Mouse (Mus musculus) heart, embryonic 16.5 days (tissue): Measurements from ENCODE around the gene Nfic. TPM values are rescaled to one million over a fixed set of nuclear protein-coding genes. Genes with fewer than 3 reads are reported as not detected.

ENCODE experiments used
- ATAC-seq: fragments of 200-750 bp; cut with Nextera tagmentation; replicated peaks from 2 replicates; pipeline ENCODE4 v1.8.0; 2017; ENCODE audit warnings: moderate number of reproducible peaks; ENCODE audit not compliant: insufficient read depth, low FRiP score; ENCODE audit errors: extremely low read depth
- H3K27ac ChIP-seq: fragments of 300-500 bp; sonication (generic); 2 replicates; pipeline ENCODE4 v1.5.1; 2014; ENCODE audit warnings: mild to moderate bottlenecking, low read length, control low read depth, moderate library complexity
- H3K27me3 ChIP-seq: fragments of 300-500 bp; sonication (generic); 2 replicates; pipeline ENCODE4 v1.6.1; 2014; ENCODE audit warnings: low read length, mixed read lengths; ENCODE audit not compliant: control insufficient read depth, insufficient read depth
- H3K36me3 ChIP-seq: fragments of 300-500 bp; sonication (generic); 2 replicates; pipeline ENCODE4 v1.6.1; 2014; ENCODE audit not compliant: control insufficient read depth, insufficient read depth
- H3K4me1 ChIP-seq: fragments of 300-500 bp; sonication (generic); 2 replicates; pipeline ENCODE4 v1.6.1; 2014; ENCODE audit warnings: low read length, mixed read lengths; ENCODE audit not compliant: control insufficient read depth, insufficient read depth
- H3K4me2 ChIP-seq: fragments of 300-500 bp; sonication (generic); 2 replicates; pipeline ENCODE4 v1.6.1; 2014; ENCODE audit warnings: low read depth, mild to moderate bottlenecking, control low read depth, low read length
- H3K4me3 ChIP-seq: fragments of 300-500 bp; sonication (generic); 2 replicates; pipeline ENCODE4 v1.5.1; 2014; ENCODE audit warnings: mild to moderate bottlenecking, control low read depth, low read length
- H3K9ac ChIP-seq: fragments of 300-500 bp; sonication (generic); 2 replicates; pipeline ENCODE4 v1.6.1; 2014; ENCODE audit warnings: low read length, control low read depth
- H3K9me3 ChIP-seq: fragments of 300-500 bp; sonication (generic); replicated peaks from 2 replicates; pipeline ENCODE4 v1.6.1; 2016; ENCODE audit warnings: low read length; ENCODE audit not compliant: control insufficient read depth
- WGBS: fragments of 180-500 bp; shearing (Covaris S2); extraction: QIAGEN DNeasy Blood & Tissue Kit; methylation state at CpG from one replicate; pipeline ENCODE4 v1.1.7; 2014; 5-methylcytosine and 5-hydroxymethylcytosine counted together
- polyA plus RNA-seq: library from polyadenylated mRNA; unstranded; fragments of >200 nt; fragmentation: Nextera tagmentation; extraction: Ambion mirVana; gene quantifications from 2 replicates; pipeline ENCODE4 v1.2.1, GENCODE M21; 2015

Nfic gene
- polyA plus RNA-seq, 1 experiment from 2014 or later = 54.7 TPM

- 0 out of 2 replicates have a peak, but pooled peaks cover 10% of the 10 kb centered on the region for H3K4me1 ChIP-seq
- peak overlapping the region; percentile 81 for H3K27ac ChIP-seq
- no peaks in the 10 kb centered on the region for H3K27me3 ChIP-seq
- peaks cover 52% of the 10 kb centered on the region for H3K36me3 ChIP-seq
- H3K9me3 ChIP-seq = no peaks in the 10 kb centered on the region
- H3K9ac ChIP-seq = peak overlapping the region; percentile 29; the same call in 1 of the 2 replicates
- ATAC-seq = peak; percentile 33; the same call in 1 of the 2 replicates
- no peak overlapping the region for H3K4me2 ChIP-seq
- H3K4me3 ChIP-seq = no peak overlapping the region
- WGBS = 48% methylated on average over 11 of the region's 11 CpGs
Measured at GRCm38 (mm10) chr10:81488081-81488480, 32.6 kb upstream of the Nfic start.

GRCm38 (mm10) chr10:81486496-81486895 lies 31.1 kb upstream of the Nfic start:
- Histone ChIP-seq H3K9me3 (no peaks in the 10 kb centered on the region), H3K4me3 (no peak overlapping the region), H3K27me3 (peaks cover 4% of the 10 kb centered on the region), H3K27ac (no peak overlapping the region), H3K36me3 (peaks cover 41% of the 10 kb centered on the region), H3K4me2 (no peak overlapping the region), H3K4me1 (peaks cover 13% of the 10 kb centered on the region; the same call in 1 of the 2 replicates), H3K9ac (no peak overlapping the region)
- 90% methylated on average over 10 of the region's 10 CpGs for WGBS
- ATAC-seq = no peak

GRCm38 (mm10) chr10:81485479-81486018 lies 30.1 kb upstream of the Nfic start:
- no peak overlapping the region for H3K4me2 ChIP-seq
- peaks cover 13% of the 10 kb centered on the region; the same call in 1 of the 2 replicates for H3K4me1 ChIP-seq
- 0 out of 2 replicates have a peak overlapping the region, but pooled peaks have one; percentile 26 for H3K9ac ChIP-seq
- H3K36me3 ChIP-seq = peaks cover 31% of the 10 kb centered on the region
- no peak overlapping the region for H3K27ac ChIP-seq
- no peaks in the 10 kb centered on the region for H3K9me3 ChIP-seq
- WGBS = 56% methylated on average over 7 of the region's 7 CpGs
- no peak for ATAC-seq
- peaks cover 13% of the 10 kb centered on the region for H3K27me3 ChIP-seq
- no peak overlapping the region for H3K4me3 ChIP-seq

- peaks cover 28% of the 10 kb centered on the region for H3K36me3 ChIP-seq
- H3K4me2 ChIP-seq = no peak overlapping the region
- 13% methylated on average over 2 of the region's 2 CpGs for WGBS
- H3K27me3 ChIP-seq = peaks cover 18% of the 10 kb centered on the region
- no peak overlapping the region for H3K4me3 ChIP-seq
- H3K27ac ChIP-seq = no peak overlapping the region
- H3K4me1 ChIP-seq = peaks cover 13% of the 10 kb centered on the region; the same call in 1 of the 2 replicates
- no peak for ATAC-seq
- no peaks in the 10 kb centered on the region for H3K9me3 ChIP-seq
- H3K9ac ChIP-seq = no peak overlapping the region
Measured at GRCm38 (mm10) chr10:81485060-81485449, 29.6 kb upstream of the Nfic start.

- no peaks in the 10 kb centered on the region for H3K9me3 ChIP-seq
- H3K4me2 ChIP-seq = no peak overlapping the region
- H3K4me3 ChIP-seq = no peak overlapping the region
- no peak overlapping the region for H3K9ac ChIP-seq
- H3K4me1 ChIP-seq = peaks cover 13% of the 10 kb centered on the region; the same call in 1 of the 2 replicates
- ATAC-seq = no peak
- peaks cover 25% of the 10 kb centered on the region for H3K36me3 ChIP-seq
- H3K27me3 ChIP-seq = peaks cover 18% of the 10 kb centered on the region
- no peak overlapping the region for H3K27ac ChIP-seq
- 67% methylated on average over 6 of the region's 6 CpGs for WGBS
Measured at GRCm38 (mm10) chr10:81484441-81485059, 29.1 kb upstream of the Nfic start.

- Histone ChIP-seq H3K27ac (no peak overlapping the region), H3K4me2 (no peak overlapping the region), H3K36me3 (peaks cover 21% of the 10 kb centered on the region), H3K27me3 (peaks cover 18% of the 10 kb centered on the region), H3K9me3 (no peaks in the 10 kb centered on the region), H3K9ac (no peak overlapping the region), H3K4me3 (no peak overlapping the region), H3K4me1 (peaks cover 13% of the 10 kb centered on the region; the same call in 1 of the 2 replicates)
- 18% methylated on average over 9 of the region's 9 CpGs for WGBS
- no peak for ATAC-seq
Measured at GRCm38 (mm10) chr10:81483983-81484382, 28.5 kb upstream of the Nfic start.

- peaks cover 9% of the 10 kb centered on the region; the same call in 1 of the 2 replicates for H3K4me1 ChIP-seq
- peak within 1 kb of the TSS; percentile 74 for H3K4me2 ChIP-seq
- peak; percentile 43; the same call in 1 of the 2 replicates for ATAC-seq
- WGBS = under 1% methylated on average over 36 of the region's 36 CpGs
- H3K9ac ChIP-seq = peak within 1 kb of the TSS; percentile 53
- H3K4me3 ChIP-seq = peak within 1 kb of the TSS; percentile 56
- no peak within 1 kb of the TSS for H3K27ac ChIP-seq
- peaks cover 11% of the 10 kb centered on the region; the same call in 1 of the 2 replicates for H3K36me3 ChIP-seq
- H3K9me3 ChIP-seq = no peaks in the 10 kb centered on the region
- H3K27me3 ChIP-seq = peaks cover 23% of the 10 kb centered on the region
Measured at GRCm38 (mm10) chr10:81482533-81482889, 27.1 kb upstream of the Nfic start, which contains the start of gene Celf5. Gene Celf5 (minus strand): TSS chr10:81482709.

- Histone ChIP-seq H3K4me2 (peak overlapping the region; percentile 74), H3K4me1 (peaks cover 7% of the 10 kb centered on the region; the same call in 1 of the 2 replicates), H3K9me3 (no peaks in the 10 kb centered on the region), H3K27me3 (peaks cover 28% of the 10 kb centered on the region), H3K9ac (peak overlapping the region; percentile 53), H3K4me3 (peak overlapping the region; percentile 56), H3K36me3 (peaks cover 5% of the 10 kb centered on the region; the same call in 1 of the 2 replicates), H3K27ac (no peak overlapping the region)
- WGBS = 6% methylated on average over 35 of the region's 35 CpGs
- ATAC-seq = peak; percentile 7; the same call in 1 of the 2 replicates
Measured at GRCm38 (mm10) chr10:81481605-81482532, 26.4 kb upstream of the Nfic start.
